Mouse (Mus musculus) MEL (cell line): ENCODE results near the gene Rad21l.

Source experiments
- CTCF ChIP-seq, 3 experiments: IDR thresholded peaks in 2 of 3; conservative IDR thresholded peaks in 1 of 3; 2 replicates each; pipeline ENCODE4 v1.5.1; 2011 to 2012; ENCODE audit warnings: low read length in 3 of 3, low read depth in 2 of 3, mild to moderate bottlenecking in 2 of 3, improper control_type of control experiment in 1 of 3, inconsistent platforms in 1 of 3, mixed read lengths in 1 of 3, moderate library complexity in 1 of 3; ENCODE audit not compliant: control insufficient read depth in 1 of 3, insufficient read depth in 1 of 3, poor library complexity in 1 of 3, severe bottlenecking in 1 of 3
- EP300 ChIP-seq, 2 experiments: IDR thresholded peaks; 2 replicates each; pipeline ENCODE4 v1.6.1; 2011; ENCODE audit warnings: improper control_type of control experiment in 2 of 2, low read length in 2 of 2, low read depth in 1 of 2, mild to moderate bottlenecking in 1 of 2
- GATA1 ChIP-seq: IDR thresholded peaks from 2 replicates; pipeline ENCODE4 v1.6.1; 2011; ENCODE audit warnings: low read depth, low read length, improper control_type of control experiment
- JUND ChIP-seq: IDR thresholded peaks from 2 replicates; pipeline ENCODE4 v1.6.1; 2011; ENCODE audit warnings: low read depth, mild to moderate bottlenecking, improper control_type of control experiment, low read length
- KAT2A ChIP-seq: conservative IDR thresholded peaks from 2 replicates; pipeline ENCODE4 v1.6.1; 2012; ENCODE audit warnings: low read depth, low read length, improper control_type of control experiment, inconsistent platforms
- POLR2A ChIP-seq, 2 experiments: IDR thresholded peaks; 2 replicates each; pipeline ENCODE4 v1.6.1; 2011 to 2012; ENCODE audit warnings: low read length in 2 of 2, mild to moderate bottlenecking in 2 of 2, control low read depth in 1 of 2, improper control_type of control experiment in 1 of 2, low read depth in 1 of 2, moderate library complexity in 1 of 2; ENCODE audit not compliant: control insufficient read depth in 1 of 2, insufficient read depth in 1 of 2, poor library complexity in 1 of 2
- POLR2AphosphoS2 ChIP-seq: IDR thresholded peaks from 2 replicates; pipeline ENCODE4 v1.6.1; 2011; ENCODE audit warnings: low read length, improper control_type of control experiment
- RCOR1 ChIP-seq: IDR thresholded peaks from 2 replicates; pipeline ENCODE4 v1.6.1; 2012; ENCODE audit warnings: low read depth, mild to moderate bottlenecking, inconsistent platforms, low read length, improper control_type of control experiment
- ZC3H11A ChIP-seq: IDR thresholded peaks from 2 replicates; pipeline ENCODE4 v1.6.1; 2012; ENCODE audit warnings: low read depth, mild to moderate bottlenecking, inconsistent platforms, low read length, improper control_type of control experiment
- ZNF384 ChIP-seq: IDR thresholded peaks from 2 replicates; pipeline ENCODE4 v1.6.1; 2012; ENCODE audit warnings: low read depth, mild to moderate bottlenecking, inconsistent platforms, low read length, improper control_type of control experiment

DNA sequence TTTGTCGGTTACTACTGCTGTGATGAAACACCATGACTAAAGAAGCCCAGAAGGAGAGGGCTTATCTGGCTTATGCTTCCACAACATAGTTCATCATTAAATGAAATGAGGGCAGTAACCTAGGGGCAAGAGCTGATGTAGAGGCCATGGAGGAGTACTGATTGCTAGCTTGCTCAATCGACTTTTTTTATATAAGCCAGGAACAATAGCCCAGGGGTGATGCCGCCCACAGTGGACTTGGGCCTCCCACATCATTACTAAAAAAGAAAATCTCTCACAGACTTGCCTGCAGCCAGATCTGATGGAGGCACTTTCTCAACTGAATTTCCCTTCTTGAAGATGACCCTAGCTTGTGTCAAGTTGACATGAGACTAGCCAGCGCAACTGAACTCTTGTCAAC is 14.6 kb upstream of the Rad21l start:
- no peak for TF ChIP-seq RCOR1
- TF ChIP-seq EP300 (IDR thresholded peaks at IDR 0.05; ENCODE audit: low read depth in 1 of 2, low read length in 2 of 2): no peak
- TF ChIP-seq ZNF384: no peak
- TF ChIP-seq POLR2A (IDR thresholded peaks at IDR 0.05; ENCODE audit: control insufficient read depth in 1 of 2, insufficient read depth in 1 of 2, low read depth in 1 of 2, low read length in 2 of 2, poor library complexity in 1 of 2): no peak
- no peak for TF ChIP-seq ZC3H11A
- TF ChIP-seq CTCF (IDR thresholded peaks at IDR 0.05 in 2 of 3, conservative IDR thresholded peaks at IDR 0.05 in 1 of 3; ENCODE audit: control insufficient read depth in 1 of 3, insufficient read depth in 1 of 3, low read depth in 2 of 3, low read length in 3 of 3, poor library complexity in 1 of 3, severe bottlenecking in 1 of 3): no peak
- no peak for TF ChIP-seq JUND
- TF ChIP-seq KAT2A: no peak
- TF ChIP-seq GATA1: no peak
- no peak for TF ChIP-seq POLR2AphosphoS2
